Mouse (Mus musculus) brain, adult 2 months (tissue): ENCODE data around the gene Plod1.
"Not testable (repeated sequence)": the region's sequence is repeated elsewhere in the genome, so short reads cannot be mapped to it uniquely, and the experiment has no call there.

Experiments used
- DNase-seq: peaks from one replicate; pipeline ENCODE4 v3.0.0; 2011; ENCODE audit warnings: low read depth, low spot score

Gene Plod1

GRCm38 (mm10) chr4:147896411-147896810 lies 40.2 kb downstream of the Plod1 start:
- DNase-seq, result no peak

- DNase-seq, result no peak
Observed at GRCm38 (mm10) chr4:147895815-147896330, 40.7 kb downstream of the Plod1 start.

DNA sequence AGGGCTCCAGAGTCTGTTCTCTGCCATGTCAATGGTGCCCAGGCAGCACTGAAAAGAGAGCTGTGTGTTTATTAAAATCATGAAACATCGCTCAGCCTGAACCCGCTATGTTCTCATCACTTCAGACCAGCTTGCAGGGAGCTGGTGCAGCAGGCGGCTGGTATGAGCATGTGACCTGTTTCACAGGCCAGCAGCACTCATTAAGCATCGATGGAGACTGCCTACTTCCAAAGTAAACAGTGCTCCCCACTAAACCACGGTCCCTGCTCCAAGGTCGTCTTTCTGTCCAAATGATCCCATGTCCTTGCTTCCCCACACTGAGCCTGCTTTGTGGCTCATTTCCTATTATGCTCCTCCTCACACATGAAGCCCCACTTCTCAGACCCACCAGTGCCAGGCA lies 46.2 kb downstream of the Plod1 start:
- DNase-seq, result peak; percentile 50

- no peak for DNase-seq
Observed at GRCm38 (mm10) chr4:147888237-147888636, 48.3 kb downstream of the Plod1 start.

DNA sequence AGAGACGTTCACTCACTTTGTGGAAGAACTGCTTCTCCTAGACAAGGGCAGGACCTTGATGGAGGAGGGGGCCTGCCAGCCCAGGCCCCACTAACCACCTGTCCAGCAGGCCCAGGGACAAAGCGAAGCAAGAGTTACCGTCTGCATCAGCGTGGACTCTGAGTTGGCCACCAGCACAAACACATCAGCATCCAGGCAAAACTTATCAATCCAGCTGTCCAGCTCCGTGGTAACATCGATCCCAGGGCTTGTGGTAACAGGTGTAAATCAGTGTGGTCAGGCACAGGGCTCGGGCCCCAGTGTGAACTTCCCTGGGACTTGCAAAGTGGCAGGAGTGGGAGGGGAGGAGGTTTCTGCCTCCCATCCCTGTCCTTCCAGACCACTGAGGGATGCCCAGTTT lies 49.3 kb downstream of the Plod1 start:
- no peak for DNase-seq

DNA sequence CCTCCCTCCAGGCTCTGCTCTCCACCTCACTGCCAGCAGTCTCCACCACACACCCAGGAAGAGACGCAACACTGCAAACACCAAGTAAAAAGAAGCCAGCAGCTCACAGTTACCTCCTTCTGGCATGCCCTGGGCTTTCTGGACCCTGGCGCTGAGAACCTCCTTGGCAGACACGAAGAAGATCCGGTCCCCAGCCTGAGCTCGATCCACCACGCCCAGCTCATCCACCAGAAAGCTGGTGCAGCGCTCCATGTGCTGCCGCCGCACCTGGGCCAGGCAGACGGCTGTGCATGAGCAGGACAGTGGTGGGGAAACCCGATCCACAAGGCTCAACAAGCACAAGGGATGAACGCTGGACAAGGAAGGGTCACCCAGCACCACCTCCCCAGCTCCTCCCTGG lies 50.4 kb downstream of the Plod1 start:
- DNase-seq, result no peak

DNA sequence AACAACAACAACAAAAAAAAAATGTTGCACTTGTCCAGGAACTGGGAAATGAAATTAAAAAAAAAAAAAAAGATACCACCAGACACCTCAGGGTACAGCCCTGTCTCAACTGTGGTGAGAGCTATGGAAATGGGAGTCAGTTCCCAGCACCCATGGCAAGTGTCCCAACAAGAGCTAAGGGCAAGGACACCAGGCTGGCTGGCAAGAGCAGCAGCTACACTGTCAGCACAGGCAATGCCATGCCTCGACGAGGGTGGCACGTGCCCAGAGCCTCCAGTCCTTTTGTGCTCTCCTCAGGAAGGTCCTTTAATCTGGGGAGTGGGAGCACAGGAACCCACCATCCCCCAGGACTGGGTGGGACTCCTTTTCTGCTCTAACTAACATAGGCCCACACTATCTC lies 52.4 kb downstream of the Plod1 start:
- DNase-seq, result no peak

DNA sequence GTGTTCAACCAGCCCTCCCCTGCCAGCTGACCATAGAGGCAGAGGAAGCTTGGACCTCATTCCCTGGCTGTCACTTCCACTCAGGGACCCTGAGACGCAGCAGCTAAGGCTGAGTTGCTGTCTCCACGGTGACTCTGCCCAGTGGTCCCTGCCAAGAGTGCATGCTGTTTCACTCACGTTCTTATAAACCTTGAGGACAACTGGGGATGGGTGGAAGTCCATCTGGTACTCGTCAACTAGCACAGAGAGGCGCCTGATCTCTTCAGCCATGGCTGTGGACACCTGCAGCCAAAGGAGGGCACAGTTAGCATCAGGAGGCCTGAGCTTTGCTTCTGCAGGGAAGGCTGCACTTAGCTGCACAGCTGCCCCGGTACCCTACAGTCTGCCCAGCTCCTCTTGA lies 53.5 kb downstream of the Plod1 start:
- DNase-seq, result no peak

DNA sequence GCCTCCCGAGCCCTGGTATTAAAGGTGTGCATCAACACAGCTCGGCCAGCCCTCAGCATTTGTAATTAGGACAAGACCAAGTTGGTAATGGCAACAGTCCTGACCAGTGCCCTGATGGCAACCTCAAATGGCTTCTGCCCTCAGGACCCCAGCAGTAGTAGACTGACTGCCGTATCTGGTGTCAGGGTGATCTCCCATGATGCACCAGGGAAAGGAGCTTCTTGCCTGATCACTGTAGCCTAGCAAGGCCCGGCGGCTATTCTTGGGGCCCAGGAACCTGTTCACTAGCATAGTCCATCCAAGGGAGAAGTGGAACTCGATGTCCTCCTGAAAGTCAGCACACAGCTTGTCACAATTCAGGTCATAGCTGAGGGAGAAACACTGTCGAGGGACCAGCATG lies 54.8 kb downstream of the Plod1 start:
- no peak for DNase-seq

DNA sequence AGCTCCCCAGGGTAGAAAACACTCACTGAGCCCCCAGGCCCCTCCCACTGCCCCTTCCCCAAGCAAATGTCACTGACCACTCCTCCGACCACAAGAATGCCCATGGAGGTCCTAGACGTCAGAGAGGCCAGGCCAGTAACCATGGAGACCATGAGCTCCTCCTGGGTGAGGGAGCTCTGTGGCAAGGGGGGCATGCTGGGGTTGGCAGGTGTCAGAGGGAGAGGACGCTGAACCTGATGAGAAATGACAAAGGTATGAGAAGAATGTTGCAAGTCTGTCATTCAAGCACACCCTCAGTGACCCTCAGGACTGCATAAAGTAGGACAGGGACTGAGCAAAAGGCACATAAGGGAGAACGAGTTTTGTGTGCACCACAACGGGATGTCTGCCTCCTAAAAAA lies 56.7 kb downstream of the Plod1 start:
- no peak for DNase-seq

GRCm38 (mm10) chr4:147879456-147879855 lies 57.1 kb downstream of the Plod1 start:
- no peak for DNase-seq

GRCm38 (mm10) chr4:147878537-147878936 lies 58.0 kb downstream of the Plod1 start:
- DNase-seq, result no peak

GRCm38 (mm10) chr4:147875852-147876575 lies 60.6 kb downstream of the Plod1 start:
- DNase-seq, result no peak

GRCm38 (mm10) chr4:147869238-147869637 lies 67.3 kb downstream of the Plod1 start:
- DNase-seq, result no peak

DNA sequence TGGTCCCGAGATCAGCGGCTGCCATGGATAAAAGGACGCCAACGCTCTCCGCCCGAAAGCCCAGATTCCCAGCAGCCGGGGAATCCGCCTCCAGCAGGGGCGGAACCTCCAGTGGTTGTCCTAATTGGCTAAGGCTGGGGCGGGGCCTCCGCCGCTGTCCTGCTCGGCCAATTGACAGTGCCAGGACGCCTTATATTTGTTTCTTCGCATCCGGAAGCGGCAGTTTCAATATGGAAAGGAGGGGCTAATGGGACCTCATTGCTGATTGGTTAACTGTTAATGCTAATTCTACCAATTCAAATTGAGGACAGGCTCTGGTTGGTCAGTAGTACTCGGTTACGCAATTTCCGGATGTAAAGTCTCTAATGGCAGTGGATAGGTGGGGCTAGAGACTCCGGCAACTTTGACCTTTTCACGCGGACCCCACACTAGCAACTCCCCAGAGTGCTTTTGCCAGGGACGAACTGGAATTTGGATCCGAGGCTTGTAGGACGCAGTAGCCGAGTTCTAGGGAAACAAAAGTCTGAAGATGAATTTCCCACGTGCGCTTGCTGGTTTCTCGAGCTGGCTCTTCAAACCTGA lies 68.0 kb downstream of the Plod1 start, which contains the start of the genes Miip and Fv1:
Gene Miip, minus strand, starts transcription at position 367 of the 582 bp plus-strand sequence.
Gene Fv1, plus strand, starts transcription at position 530 of the 582 bp plus-strand sequence.
- peak; percentile 99 for DNase-seq

DNA sequence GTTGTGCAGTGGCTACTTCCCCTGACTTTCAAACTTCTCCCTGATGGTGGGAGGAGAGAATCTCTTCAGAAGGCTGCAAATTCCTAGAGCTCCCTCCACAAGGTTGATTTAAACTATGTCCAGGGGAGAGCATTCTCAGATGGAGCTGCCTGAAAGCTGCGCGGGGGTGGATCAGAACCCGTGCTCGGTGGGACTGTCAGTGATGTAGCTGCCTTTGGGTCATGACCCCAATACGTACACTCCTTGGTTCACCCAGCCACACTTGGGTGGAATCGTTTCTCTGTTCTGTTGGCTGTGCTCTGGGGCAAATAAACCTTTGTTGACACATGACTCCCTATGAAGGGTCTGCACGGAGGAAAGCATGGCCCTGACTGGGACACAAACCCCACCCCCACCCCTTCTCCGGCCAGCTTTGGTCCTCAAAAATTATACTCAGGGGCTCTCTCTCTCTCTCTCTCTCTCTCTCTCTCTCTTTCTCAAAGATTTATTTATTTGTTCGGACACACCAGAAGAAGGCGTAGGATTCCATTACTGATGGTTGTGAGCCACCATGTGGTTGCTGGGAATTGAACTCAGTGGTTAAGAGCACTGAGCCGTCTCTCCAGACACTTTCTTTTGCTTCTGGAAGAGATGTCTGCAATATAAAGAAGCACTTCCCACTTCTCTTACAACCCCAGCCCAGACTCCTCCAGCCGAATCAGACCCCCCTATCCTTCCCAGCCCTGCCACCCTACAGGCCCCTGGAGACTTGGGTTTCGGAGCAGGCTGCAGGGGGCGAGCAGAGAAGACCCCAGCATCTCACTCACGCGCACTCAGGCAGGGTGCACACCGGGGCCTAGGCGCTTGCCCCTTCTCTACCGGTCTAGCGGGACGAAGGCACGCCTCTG lies 68.8 kb downstream of the Plod1 start:
- peak; percentile 47 for DNase-seq

- not testable (repeated sequence) for DNase-seq
Observed at GRCm38 (mm10) chr4:147866793-147867192, 69.8 kb downstream of the Plod1 start.

DNA sequence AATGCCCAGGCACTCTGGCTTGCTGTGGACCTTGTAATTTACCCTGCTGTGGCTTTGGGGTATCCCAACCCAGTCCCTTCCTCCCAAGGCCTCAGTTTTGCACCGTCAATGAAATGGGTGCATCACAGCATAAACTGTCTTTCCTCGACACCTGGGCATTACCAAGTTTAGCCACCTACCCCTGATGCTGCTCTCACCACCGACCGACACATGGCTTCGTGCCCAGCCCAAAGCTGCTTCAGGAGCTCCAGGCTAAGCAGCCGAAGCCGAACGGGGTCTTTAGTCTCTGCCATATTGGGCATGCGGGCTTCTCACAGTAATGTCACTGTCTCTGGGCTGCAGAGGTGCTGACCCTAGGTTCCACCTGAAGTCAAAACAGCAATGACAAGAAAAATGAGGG lies 70.5 kb downstream of the Plod1 start:
- no peak for DNase-seq

DNA sequence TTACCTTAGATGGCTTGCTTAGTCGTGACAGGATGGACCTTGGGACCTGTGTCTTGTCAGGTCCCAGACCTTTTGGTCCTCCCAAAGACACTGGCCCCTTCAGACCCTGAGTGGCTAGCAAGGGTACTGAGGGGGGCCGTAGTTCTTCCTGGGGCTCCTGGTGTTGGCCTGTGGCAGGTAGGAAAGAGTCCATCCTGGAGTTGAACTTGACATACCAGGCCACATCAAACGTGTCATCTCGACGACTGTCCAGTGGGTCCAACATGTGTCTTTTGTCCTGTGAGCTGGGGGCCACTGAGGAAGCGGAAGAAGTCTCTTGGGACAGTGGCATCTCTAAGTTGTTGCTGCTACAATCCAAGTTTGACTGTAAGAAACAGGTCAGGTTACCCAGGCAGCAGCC lies 70.9 kb downstream of the Plod1 start:
- no peak for DNase-seq

- DNase-seq, result no peak
Observed at GRCm38 (mm10) chr4:147862051-147862450, 74.5 kb downstream of the Plod1 start.
